Mouse (Mus musculus) embryonic facial prominence, embryonic 15.5 days (tissue): ENCODE measurements around the gene Kcnmb3. TPM values are rescaled to one million over a fixed set of nuclear protein-coding genes. Genes with fewer than 3 reads are reported as not detected.

ENCODE experiments used
- ATAC-seq: fragments of 200-750 bp; cut with Nextera tagmentation; 2 replicates; pipeline ENCODE4 v1.8.0; 2017; ENCODE audit warnings: low read depth, moderate TSS enrichment; ENCODE audit not compliant: insufficient number of reproducible peaks, low FRiP score, low TSS enrichment
- H3K27ac ChIP-seq: fragments of 300-500 bp; sonication (generic); replicated peaks from 2 replicates; pipeline ENCODE4 v1.5.1; 2015; ENCODE audit warnings: mild to moderate bottlenecking, inconsistent platforms
- H3K27me3 ChIP-seq: fragments of 300-500 bp; sonication (generic); 2 replicates; pipeline ENCODE4 v1.6.1; 2015; ENCODE audit warnings: inconsistent platforms
- H3K36me3 ChIP-seq: fragments of 300-500 bp; sonication (generic); 2 replicates; pipeline ENCODE4 v1.6.1; 2015; ENCODE audit warnings: mild to moderate bottlenecking, inconsistent platforms
- H3K4me1 ChIP-seq: fragments of 300-500 bp; sonication (generic); 2 replicates; pipeline ENCODE4 v1.6.1; 2015; ENCODE audit warnings: inconsistent platforms
- H3K4me2 ChIP-seq: fragments of 300-500 bp; sonication (generic); replicated peaks from 2 replicates; pipeline ENCODE4 v1.6.1; 2015; ENCODE audit warnings: mild to moderate bottlenecking, inconsistent platforms
- H3K4me3 ChIP-seq: fragments of 300-500 bp; sonication (generic); replicated peaks from 2 replicates; pipeline ENCODE4 v1.5.1; 2015; ENCODE audit warnings: mild to moderate bottlenecking, inconsistent platforms
- H3K9ac ChIP-seq: fragments of 300-500 bp; sonication (generic); 2 replicates; pipeline ENCODE4 v1.6.1; 2015; ENCODE audit warnings: inconsistent platforms
- H3K9me3 ChIP-seq: fragments of 300-500 bp; sonication (generic); replicated peaks from 2 replicates; pipeline ENCODE4 v1.6.1; 2016; ENCODE audit warnings: inconsistent platforms
- WGBS: fragments of 180-500 bp; shearing (Covaris S2); methylation state at CpG from one replicate; pipeline ENCODE4 v1.1.7; 2015; 5-methylcytosine and 5-hydroxymethylcytosine counted together
- polyA plus RNA-seq: library from polyadenylated mRNA; unstranded; fragments of >200 nt; fragmentation: Nextera tagmentation; extraction: Ambion mirVana; gene quantifications from 2 replicates; pipeline ENCODE4 v1.2.1, GENCODE M21; 2015

Kcnmb3 gene
- polyA plus RNA-seq, 1 experiment from 2014 or later = 0.59 TPM

DNA sequence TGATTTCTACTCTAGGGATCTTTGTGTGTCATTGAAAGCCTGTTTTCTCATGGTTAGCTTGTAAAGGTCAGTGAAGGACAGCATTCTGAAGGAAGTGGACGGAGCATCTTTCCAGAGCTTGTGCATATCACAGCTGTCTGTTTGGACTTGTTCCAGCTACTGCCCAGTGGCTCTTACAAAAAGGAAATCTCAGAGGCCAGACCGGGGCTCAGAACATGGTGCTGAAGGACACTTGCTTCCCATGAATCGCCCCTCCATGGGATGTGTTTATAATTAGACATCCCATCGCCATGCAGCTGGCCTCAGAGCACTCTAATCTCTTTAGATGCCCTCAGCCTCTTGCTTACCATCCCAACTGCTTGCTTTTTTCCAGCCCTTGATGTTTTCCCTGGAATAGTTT, 63.1 kb downstream of the Kcnmb3 start:
- H3K27me3 ChIP-seq = no peaks in the 10 kb centered on the region
- ATAC-seq = no peak
- H3K27ac ChIP-seq = no peak overlapping the region
- H3K9me3 ChIP-seq = no peaks in the 10 kb centered on the region
- no peak overlapping the region for H3K9ac ChIP-seq
- H3K4me1 ChIP-seq = peaks cover 5% of the 10 kb centered on the region; the same call in 1 of the 2 replicates
- WGBS = 78% methylated on average over 4 of the region's 4 CpGs
- H3K4me2 ChIP-seq = no peak overlapping the region
- no peaks in the 10 kb centered on the region for H3K36me3 ChIP-seq
- H3K4me3 ChIP-seq = no peak overlapping the region

DNA sequence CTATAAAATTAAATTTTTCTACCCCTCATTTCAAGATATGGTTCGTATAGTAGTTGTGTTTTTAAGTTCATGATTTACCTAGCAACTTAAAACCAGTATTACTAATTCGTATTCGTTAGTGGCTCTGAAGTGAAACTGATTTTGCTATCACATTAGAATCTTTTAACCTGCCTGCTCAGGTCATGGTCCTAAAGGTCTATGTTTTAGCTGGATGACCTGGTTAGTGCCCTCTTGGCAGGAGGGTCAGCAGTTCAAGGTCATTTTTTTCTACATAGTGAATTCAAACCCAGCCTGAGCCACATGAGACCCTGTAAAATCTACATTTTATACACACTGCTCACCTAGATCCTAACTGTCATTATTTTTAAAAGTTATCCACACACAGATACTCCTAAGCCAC, 63.7 kb downstream of the Kcnmb3 start:
- H3K36me3 ChIP-seq = no peaks in the 10 kb centered on the region
- no peak overlapping the region for H3K4me2 ChIP-seq
- no peaks in the 10 kb centered on the region for H3K27me3 ChIP-seq
- H3K27ac ChIP-seq = no peak overlapping the region
- no peak overlapping the region for H3K4me3 ChIP-seq
- H3K9me3 ChIP-seq = no peaks in the 10 kb centered on the region
- WGBS = 91% methylated on average over 3 of the region's 3 CpGs
- H3K4me1 ChIP-seq = peaks cover 5% of the 10 kb centered on the region; the same call in 1 of the 2 replicates
- no peak overlapping the region for H3K9ac ChIP-seq
- no peak for ATAC-seq

DNA sequence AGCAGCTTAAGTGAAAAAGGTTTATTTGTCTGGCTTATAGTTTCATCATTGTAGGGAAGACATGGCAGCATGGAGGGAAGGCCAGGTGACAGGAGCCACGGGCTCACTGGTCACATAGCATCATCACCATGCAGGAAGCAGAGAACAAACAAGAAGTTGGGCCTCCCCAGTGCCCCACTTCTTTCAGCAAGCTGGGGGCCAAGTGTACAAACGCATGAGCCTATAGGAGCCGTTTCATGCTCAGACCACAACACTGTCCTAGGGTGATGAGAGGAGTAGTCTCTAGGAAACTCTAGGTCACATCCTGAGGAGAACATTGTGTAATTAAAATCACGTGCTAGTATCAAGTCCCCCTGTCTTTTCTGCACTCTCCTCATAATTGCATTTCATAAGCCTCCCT, 64.3 kb downstream of the Kcnmb3 start:
- Histone ChIP-seq H3K36me3 (no peaks in the 10 kb centered on the region), H3K9me3 (no peaks in the 10 kb centered on the region), H3K27me3 (no peaks in the 10 kb centered on the region), H3K9ac (no peak overlapping the region), H3K4me2 (no peak overlapping the region), H3K4me1 (peaks cover 5% of the 10 kb centered on the region; the same call in 1 of the 2 replicates), H3K27ac (no peak overlapping the region), H3K4me3 (no peak overlapping the region)
- no peak for ATAC-seq
- 58% methylated on average over 4 of the region's 4 CpGs for WGBS

Other genes starting within 250 kb of the Kcnmb3 start
- 4.7 and 4.8 TPM in 2 replicates for gene Zmat3, start 126.2 kb downstream of the Kcnmb3 start, polyA plus RNA-seq
- 10.3 and 11.8 TPM in 2 replicates for gene Pik3ca, start 94.6 kb downstream of the Kcnmb3 start, polyA plus RNA-seq
- gene Zfp639, start 18.0 kb upstream of the Kcnmb3 start, polyA plus RNA-seq = 35.8 and 43.2 TPM in 2 replicates
- gene Mfn1, start 37.2 kb upstream of the Kcnmb3 start, polyA plus RNA-seq = 27.2 and 33.8 TPM in 2 replicates
- 75.1 and 77.0 TPM in 2 replicates for gene Gnb4, start 124.4 kb upstream of the Kcnmb3 start, polyA plus RNA-seq
- gene Actl6a, start 214.1 kb upstream of the Kcnmb3 start, polyA plus RNA-seq = 121 and 128 TPM in 2 replicates
- 276 and 296 TPM in 2 replicates for gene Ndufb5, start 244.8 kb upstream of the Kcnmb3 start, polyA plus RNA-seq
- 24.8 and 25.1 TPM in 2 replicates for gene Mrpl47, start 245.4 kb upstream of the Kcnmb3 start, polyA plus RNA-seq